Mouse (Mus musculus) adrenal gland (tissue): ENCODE measurements at regions not wholly inside any gene's neighbourhood (a gene's known extent, or its start where the extent isn't known, plus 50 kb on each side); places are given as distances from the start of the nearest gene placed in this dataset.

Experiments used
- intact Hi-C: fragments of 180-260 bp; cut with DNase I; formaldehyde crosslinking; loops from one replicate; pipeline ENCODE4 v1.15.1; 2025

DNA sequence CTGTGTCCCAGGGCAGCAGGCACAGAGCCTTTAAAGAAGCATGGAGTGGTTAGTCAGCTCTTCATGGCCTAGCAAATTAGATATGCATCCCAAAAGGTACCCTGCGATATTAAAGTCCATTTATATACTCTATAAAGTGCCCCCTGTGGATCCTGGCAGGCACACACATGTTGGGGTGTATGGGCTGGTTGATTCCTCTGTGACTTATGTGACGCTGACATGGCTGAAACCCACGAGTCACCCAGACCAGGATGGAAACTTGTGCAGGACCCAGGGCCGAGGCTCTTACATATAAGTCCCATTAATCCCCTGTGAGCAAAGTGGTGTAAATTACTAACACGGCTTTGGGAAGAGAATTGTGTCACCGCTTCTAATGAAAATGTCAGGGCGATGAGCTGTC, 155.2 kb upstream of the Pgrmc2 start:
- intact Hi-C loops: no loop called here

- intact Hi-C loops: no loop called here
Measured at GRCm38 (mm10) chr3:41235610-41236009, 152.8 kb upstream of the Pgrmc2 start.

- intact Hi-C loops: no loop called here
Measured at GRCm38 (mm10) chr3:41234994-41235393, 152.1 kb upstream of the Pgrmc2 start.

DNA sequence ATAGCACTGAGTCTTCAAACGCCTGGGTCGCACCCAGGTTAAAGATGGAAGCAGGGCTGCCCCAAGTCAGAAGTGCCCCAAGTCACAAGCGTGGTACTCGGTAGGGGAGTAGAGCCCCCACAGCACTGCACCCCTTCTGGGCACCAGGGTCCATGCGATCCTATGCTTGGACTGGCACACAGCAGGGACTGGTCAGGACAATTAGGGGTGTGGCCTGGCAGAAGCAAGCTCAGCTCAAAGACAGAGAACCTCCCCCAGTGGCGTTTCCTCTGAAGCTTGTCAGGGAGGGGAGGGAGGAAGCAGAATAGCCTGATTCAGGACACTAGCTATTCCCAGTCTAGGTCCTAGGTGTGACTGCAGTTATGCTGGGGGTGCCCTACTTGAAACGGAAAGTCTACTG, 151.3 kb upstream of the Pgrmc2 start:
- intact Hi-C loops: no loop called here

GRCm38 (mm10) chr3:41233439-41233838, 150.6 kb upstream of the Pgrmc2 start:
- intact Hi-C loops: loop anchor here (2.0 kb wide), 1 partner anchor 329 kb away; no protein-coding TSS in a partner anchor

GRCm38 (mm10) chr3:41230961-41231377, 148.1 kb upstream of the Pgrmc2 start:
- intact Hi-C loops: no loop called here

- intact Hi-C loops: loop anchor here (5.0 to 10.0 kb wide), 2 partner anchors 145 to 368 kb away; no protein-coding TSS in a partner anchor
Measured at GRCm38 (mm10) chr3:41229493-41229892, 146.6 kb upstream of the Pgrmc2 start.

GRCm38 (mm10) chr3:41228536-41228935, 145.7 kb upstream of the Pgrmc2 start:
- intact Hi-C loops: loop anchor here (5.0 to 10.0 kb wide), 2 partner anchors 146 to 369 kb away; no protein-coding TSS in a partner anchor

- intact Hi-C loops: loop anchor here (10.0 kb wide), 1 partner anchor 154 kb away; no protein-coding TSS in a partner anchor
Measured at GRCm38 (mm10) chr3:41220746-41221145, 137.9 kb upstream of the Pgrmc2 start.

DNA sequence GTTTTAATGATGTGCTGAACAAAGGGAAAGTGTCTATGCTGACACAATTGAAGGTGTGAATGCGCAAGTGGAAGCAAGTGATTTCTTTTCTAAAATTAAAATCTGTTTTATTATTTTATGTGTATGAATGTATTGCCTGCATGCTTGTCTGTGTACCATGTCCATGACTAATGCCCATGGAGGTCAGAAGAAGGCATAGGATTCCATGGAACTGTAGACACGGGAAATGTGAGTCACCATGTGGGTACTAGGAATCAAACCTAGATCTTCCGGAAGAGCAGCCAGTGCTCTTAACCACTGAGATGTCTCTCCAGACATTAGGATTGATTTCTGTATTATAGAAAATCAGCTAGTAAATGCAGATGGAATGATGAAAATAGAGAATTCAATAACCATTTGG, 134.9 kb upstream of the Pgrmc2 start:
- intact Hi-C loops: no loop called here

GRCm38 (mm10) chr3:41213533-41213932, 130.7 kb upstream of the Pgrmc2 start:
- intact Hi-C loops: no loop called here

DNA sequence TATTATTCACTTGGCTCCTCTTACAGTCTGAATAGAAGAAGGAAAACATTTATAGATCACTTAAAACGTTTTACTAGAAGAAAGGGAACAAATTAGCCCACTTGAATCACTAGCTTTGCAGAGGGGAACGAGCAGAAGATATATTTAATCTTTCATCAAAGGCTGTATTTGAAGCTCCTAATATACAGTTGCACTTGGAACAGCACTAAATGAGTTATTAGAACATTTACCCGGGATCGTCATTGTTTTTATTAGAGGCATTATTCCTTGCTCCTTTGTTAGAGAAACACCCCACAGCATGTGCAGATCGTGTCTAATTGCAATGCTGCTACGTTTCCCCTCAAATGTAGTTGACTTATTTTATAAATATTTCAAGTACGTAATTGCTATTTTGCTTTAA, 127.5 kb upstream of the Pgrmc2 start:
- intact Hi-C loops: no loop called here

DNA sequence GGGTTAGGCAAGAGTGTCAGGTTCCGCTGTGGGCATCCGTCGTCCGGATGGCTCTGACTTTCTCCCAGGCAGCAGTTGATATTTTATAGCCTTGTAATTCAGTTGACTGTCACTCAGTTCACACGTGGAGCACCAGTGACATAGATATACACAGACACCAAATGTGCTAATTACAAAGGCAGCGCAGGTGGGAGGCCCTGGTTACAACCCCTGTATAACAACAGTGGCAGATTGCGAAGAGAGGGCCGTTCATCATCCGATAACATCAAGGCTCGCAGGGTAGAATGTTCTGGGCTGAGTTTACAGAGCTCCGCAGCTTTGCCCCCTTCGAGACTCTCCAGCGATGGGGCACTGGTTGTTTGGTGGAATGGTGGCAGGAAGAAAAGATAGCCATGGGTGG, 120.0 kb upstream of the Pgrmc2 start:
- intact Hi-C loops: no loop called here

- intact Hi-C loops: no loop called here
Measured at GRCm38 (mm10) chr3:41201782-41202181, 118.9 kb upstream of the Pgrmc2 start.

- intact Hi-C loops: no loop called here
Measured at GRCm38 (mm10) chr3:41200026-41200425, 117.2 kb upstream of the Pgrmc2 start.

- intact Hi-C loops: no loop called here
Measured at GRCm38 (mm10) chr3:41198216-41198976, 115.5 kb upstream of the Pgrmc2 start.

DNA sequence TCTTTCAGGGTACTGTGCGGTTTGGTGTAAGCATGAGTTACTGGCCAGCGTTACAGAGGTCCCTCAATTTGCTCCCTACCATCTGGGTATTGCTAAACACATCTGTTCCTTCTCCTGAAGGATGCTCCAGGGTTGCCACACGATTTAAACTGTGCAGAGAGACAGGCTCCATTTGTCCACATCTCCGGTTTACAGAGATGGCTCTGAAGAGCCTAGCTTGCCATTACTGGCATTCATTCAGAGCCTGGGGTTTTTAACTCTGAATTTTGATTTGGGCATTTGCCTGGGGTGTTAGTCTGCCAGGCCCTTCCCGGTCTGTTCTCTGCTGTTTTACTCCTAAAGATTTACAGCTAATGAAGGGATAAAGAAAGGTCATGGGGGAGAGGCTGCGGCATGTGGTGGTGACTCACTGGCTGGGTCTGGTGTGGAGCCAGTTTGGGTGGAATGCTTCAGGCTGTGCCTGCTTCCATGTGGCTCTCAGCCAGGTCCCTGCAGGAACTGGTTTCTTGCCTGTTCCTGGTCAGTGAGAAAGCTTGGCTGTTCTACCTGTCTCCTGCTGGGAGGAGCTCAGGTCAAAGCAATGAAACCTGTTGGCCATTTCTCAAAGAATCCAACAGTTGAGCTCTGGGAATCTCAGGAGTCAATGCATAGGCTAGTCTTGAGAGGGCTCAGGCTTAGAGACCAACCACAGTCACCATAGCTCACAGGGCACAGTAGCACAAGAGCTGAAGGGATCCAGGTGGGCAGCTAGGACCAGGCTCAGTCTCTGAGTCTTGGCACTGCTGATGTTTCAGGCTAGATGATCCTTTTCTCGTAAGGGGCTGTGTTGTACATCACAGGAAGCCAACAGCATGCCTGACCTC, 112.5 kb upstream of the Pgrmc2 start:
- intact Hi-C loops: no loop called here

DNA sequence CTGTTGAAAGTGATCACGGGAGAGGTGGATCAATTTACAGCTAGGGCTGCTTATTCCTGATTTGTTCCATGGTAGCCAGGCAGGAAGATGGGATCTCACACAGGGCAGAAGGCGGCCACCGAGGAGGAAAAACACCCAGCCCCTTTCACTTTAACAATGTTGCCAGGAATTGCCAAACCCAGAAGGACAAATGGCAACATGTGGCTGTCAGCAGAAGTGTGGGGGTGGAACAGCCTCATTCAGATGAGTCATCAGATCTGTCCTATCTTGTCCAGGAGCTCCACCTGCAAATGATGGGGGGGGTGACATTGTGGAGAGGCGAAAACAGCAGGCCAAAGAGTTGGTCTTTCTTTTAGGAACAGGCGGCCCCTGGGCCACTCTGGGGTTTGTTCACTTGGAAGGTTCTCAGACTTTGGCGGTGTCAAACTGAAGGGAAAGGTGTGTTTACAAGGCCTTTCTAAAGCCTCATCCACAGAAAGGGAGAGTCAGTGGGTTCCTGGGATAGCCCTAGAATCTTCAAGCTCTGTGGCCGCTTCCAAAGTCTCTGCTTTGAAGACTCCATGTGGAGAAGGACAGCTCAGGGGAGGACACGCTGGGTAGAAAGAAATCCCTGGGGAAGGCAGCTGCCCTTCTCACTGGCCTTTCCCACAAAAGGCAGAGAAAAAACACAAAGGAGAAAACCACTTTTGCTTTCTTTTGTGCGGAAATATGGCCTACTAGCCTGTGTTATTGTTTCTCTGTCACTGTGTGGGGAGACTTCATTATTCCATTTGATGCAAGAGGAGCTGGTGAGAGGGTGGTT, 111.7 kb upstream of the Pgrmc2 start:
- intact Hi-C loops: no loop called here

DNA sequence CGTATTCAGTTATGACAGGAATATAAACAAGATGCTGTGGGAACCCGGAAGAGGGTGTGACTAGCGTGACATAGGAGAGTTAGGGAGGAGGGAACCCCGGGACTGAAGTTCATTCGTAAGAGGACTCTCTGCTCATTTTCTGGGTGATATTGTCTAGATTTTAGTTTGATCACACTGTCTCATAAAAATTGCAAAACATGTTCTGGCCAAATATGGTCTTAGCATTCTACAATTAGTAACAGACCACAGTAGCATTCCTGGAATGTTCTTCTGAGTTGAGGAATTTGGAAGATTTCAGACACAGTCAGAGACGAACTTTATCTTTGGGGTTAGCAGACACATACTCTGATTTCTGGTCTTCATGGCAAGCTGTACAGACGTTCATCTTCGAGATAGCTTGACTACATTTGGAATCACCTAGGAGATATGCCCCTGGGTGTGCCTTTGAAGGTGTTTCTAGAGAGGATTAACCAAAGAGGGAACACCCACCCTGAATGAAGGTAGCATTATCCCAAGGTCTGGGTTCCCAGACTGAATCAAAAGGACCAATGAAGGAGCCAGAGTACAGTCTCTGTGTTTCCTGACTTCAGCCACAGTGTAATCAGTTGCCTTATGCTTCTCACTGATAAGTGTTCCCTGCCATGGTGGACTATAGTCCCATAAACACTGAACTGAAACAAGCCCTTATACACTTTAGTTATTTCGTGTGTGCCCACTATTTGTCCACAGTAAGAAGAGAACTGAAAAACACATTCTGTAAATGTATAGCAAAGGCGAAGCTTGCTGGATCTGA, 102.7 kb upstream of the Pgrmc2 start:
- intact Hi-C loops: no loop called here

GRCm38 (mm10) chr3:41184375-41184774, 101.5 kb upstream of the Pgrmc2 start:
- intact Hi-C loops: loop anchor here (5.0 kb wide), 1 partner anchor 423 kb away; no protein-coding TSS in a partner anchor
